Mouse (Mus musculus) olfactory bulb, adult 2 months (tissue): ENCODE data around the gene Gpr157.

Experiments
- CTCF ChIP-seq: fragments of 200-500 bp; IDR thresholded peaks from 2 replicates; pipeline ENCODE4 v1.5.1; 2012; ENCODE audit warnings: low read depth, mild to moderate bottlenecking, low read length, moderate library complexity; ENCODE audit not compliant: insufficient read depth
- POLR2A ChIP-seq: fragments of 200-500 bp; IDR thresholded peaks from 2 replicates; pipeline ENCODE4 v1.6.1; 2012; ENCODE audit warnings: mild to moderate bottlenecking, low read depth, low read length, moderate library complexity; ENCODE audit not compliant: insufficient read depth

- TF ChIP-seq POLR2A, result no peak
- TF ChIP-seq CTCF, result no peak
Measured at GRCm38 (mm10) chr4:150106637-150107036, 19.5 kb downstream of the Gpr157 start.
